Mouse (Mus musculus) cerebellum, adult 2 months (tissue): ENCODE data around the gene Mkln1. TPM values are rescaled to one million over a fixed set of nuclear protein-coding genes. Genes with fewer than 3 reads are reported as not detected.

Source experiments
- DNase-seq, 2 experiments: peaks; one replicate each; pipeline ENCODE4 v3.0.0; 2021
- H3K27ac ChIP-seq: fragments of 200-500 bp; 2 replicates; pipeline ENCODE4 v1.5.1; 2012; ENCODE audit warnings: low read length, control low read depth, inconsistent platforms; ENCODE audit not compliant: insufficient read depth
- H3K27me3 ChIP-seq: fragments of 200-500 bp; 2 replicates; pipeline ENCODE4 v1.6.1; 2012; ENCODE audit warnings: inconsistent platforms, mild to moderate bottlenecking, low read length, moderate library complexity; ENCODE audit not compliant: control insufficient read depth, insufficient read depth
- H3K4me1 ChIP-seq: fragments of 200-500 bp; 2 replicates; pipeline ENCODE4 v1.6.1; 2011; ENCODE audit warnings: low read length; ENCODE audit not compliant: control insufficient read depth, insufficient read depth
- H3K4me3 ChIP-seq: fragments of 200-500 bp; replicated peaks from 2 replicates; pipeline ENCODE3; 2011; ENCODE audit warnings: mild to moderate bottlenecking, low read depth, low read length, control low read depth; ENCODE audit not compliant: insufficient read depth
- CTCF ChIP-seq: fragments of 200-500 bp; IDR thresholded peaks from 2 replicates; pipeline ENCODE4 v1.5.1; 2011; ENCODE audit warnings: low read depth, mild to moderate bottlenecking, control low read depth, low read length, moderate library complexity, borderline replicate concordance; ENCODE audit not compliant: insufficient read depth
- POLR2A ChIP-seq: fragments of 200-500 bp; IDR thresholded peaks from 2 replicates; pipeline ENCODE4 v1.6.1; 2011; ENCODE audit warnings: low read length, control low read depth, borderline replicate concordance; ENCODE audit not compliant: insufficient read depth
- WGBS: fragments of 180-500 bp; shearing (Covaris S2); methylation state at CpG from one replicate; pipeline ENCODE4 v1.1.7; 2018; 5-methylcytosine and 5-hydroxymethylcytosine counted together
- polyA plus RNA-seq: library from polyadenylated mRNA; depleted of rRNA; stranded (reverse); fragments of >200 nt; gene quantifications from 2 replicates; pipeline ENCODE4 v1.2.3, GENCODE M21; 2012

The Mkln1 gene
- polyA plus RNA-seq, 1 experiment = 53.9 TPM

- no peak overlapping the region for H3K27ac ChIP-seq
- H3K27me3 ChIP-seq = no peaks in the 10 kb centered on the region
- DNase-seq = no peak
- H3K4me3 ChIP-seq = no peak overlapping the region
- no peaks in the 10 kb centered on the region for H3K4me1 ChIP-seq
- 48% methylated on average over 6 of the region's 6 CpGs for WGBS
- TF ChIP-seq CTCF = no peak
- no peak for TF ChIP-seq POLR2A
Measured at GRCm38 (mm10) chr6:31389716-31390115, 8.8 kb upstream of the Mkln1 start.

GRCm38 (mm10) chr6:31390243-31390981, 8.1 kb upstream of the Mkln1 start:
- H3K4me1 ChIP-seq = no peaks in the 10 kb centered on the region
- WGBS = 61% methylated on average over 8 of the region's 8 CpGs
- TF ChIP-seq CTCF (0 out of 2 replicates have a peak, but pooled peaks have one; percentile 7), POLR2A (no peak)
- no peak for DNase-seq
- H3K27me3 ChIP-seq = no peaks in the 10 kb centered on the region
- no peak overlapping the region for H3K4me3 ChIP-seq
- no peak overlapping the region for H3K27ac ChIP-seq

GRCm38 (mm10) chr6:31392871-31393270, 5.7 kb upstream of the Mkln1 start:
- no peak for DNase-seq
- Histone ChIP-seq H3K4me3 (no peak overlapping the region), H3K27me3 (no peaks in the 10 kb centered on the region), H3K27ac (no peak overlapping the region), H3K4me1 (peaks cover 2% of the 10 kb centered on the region; the same call in 1 of the 2 replicates)
- 95% methylated on average over 5 of the region's 5 CpGs for WGBS
- TF ChIP-seq CTCF = no peak
- TF ChIP-seq POLR2A = no peak

- Histone ChIP-seq H3K27me3 (no peaks in the 10 kb centered on the region), H3K4me1 (peaks cover 8% of the 10 kb centered on the region; the same call in 1 of the 2 replicates), H3K4me3 (no peak overlapping the region), H3K27ac (no peak overlapping the region)
- no peak for DNase-seq
- TF ChIP-seq POLR2A (no peak), CTCF (no peak)
- 93% methylated on average over 4 of the region's 4 CpGs for WGBS
Measured at GRCm38 (mm10) chr6:31396118-31396517, 2.4 kb upstream of the Mkln1 start.

- no peak overlapping the region for H3K4me3 ChIP-seq
- H3K4me1 ChIP-seq = peaks cover 11% of the 10 kb centered on the region
- no peaks in the 10 kb centered on the region for H3K27me3 ChIP-seq
- no peak overlapping the region for H3K27ac ChIP-seq
- DNase-seq = no peak
- TF ChIP-seq CTCF (no peak), POLR2A (no peak)
Measured at GRCm38 (mm10) chr6:31397308-31397707, 1.2 kb upstream of the Mkln1 start.

- TF ChIP-seq POLR2A (no peak), CTCF (no peak)
- 48% methylated on average over 10 of the region's 10 CpGs for WGBS
- Histone ChIP-seq H3K4me1 (peaks cover 11% of the 10 kb centered on the region), H3K4me3 (peak overlapping the region; percentile 91), H3K27ac (peak overlapping the region; percentile 48; the same call in 1 of the 2 replicates), H3K27me3 (no peaks in the 10 kb centered on the region)
- peak in 1 of 2 experiments; percentile 19 for DNase-seq
Measured at GRCm38 (mm10) chr6:31397775-31398430, 632 bp upstream of the Mkln1 start.

- no peak for TF ChIP-seq POLR2A
- TF ChIP-seq CTCF = no peak
- under 1% methylated on average over 21 of the region's 28 CpGs for WGBS
- Histone ChIP-seq H3K27ac (peak overlapping the region; percentile 98), H3K27me3 (no peaks in the 10 kb centered on the region), H3K4me1 (peaks cover 12% of the 10 kb centered on the region), H3K4me3 (peak overlapping the region; percentile 91)
- no peak for DNase-seq
Measured at GRCm38 (mm10) chr6:31399206-31399549, 643 bp downstream of the Mkln1 start.

- no peaks in the 10 kb centered on the region for H3K27me3 ChIP-seq
- TF ChIP-seq CTCF (no peak), POLR2A (no peak)
- no peak overlapping the region for H3K27ac ChIP-seq
- peak; percentile 36 to 42 for DNase-seq
- WGBS = under 1% methylated on average over 13 of the region's 13 CpGs
- peak overlapping the region; percentile 91 for H3K4me3 ChIP-seq
- peaks cover 15% of the 10 kb centered on the region for H3K4me1 ChIP-seq
Measured at GRCm38 (mm10) chr6:31399566-31399965, 1.0 kb downstream of the Mkln1 start.
